Mouse (Mus musculus): ENCODE results near the gene Eno2.
A peak's percentile ranks its signal among the peaks of the same experiment; 100 is the strongest.
"Not testable (repeated sequence)": the region's sequence is repeated elsewhere in the genome, so short reads cannot be mapped to it uniquely, and the experiment has no call there.

Eno2 gene

GRCm38 (mm10) chr6:124769101-124769765 is at the start of gene Eno2:
Gene Eno2, minus strand, starts transcription at chr6:124769673.
- DNase-seq, result peak; percentile 82

DNA sequence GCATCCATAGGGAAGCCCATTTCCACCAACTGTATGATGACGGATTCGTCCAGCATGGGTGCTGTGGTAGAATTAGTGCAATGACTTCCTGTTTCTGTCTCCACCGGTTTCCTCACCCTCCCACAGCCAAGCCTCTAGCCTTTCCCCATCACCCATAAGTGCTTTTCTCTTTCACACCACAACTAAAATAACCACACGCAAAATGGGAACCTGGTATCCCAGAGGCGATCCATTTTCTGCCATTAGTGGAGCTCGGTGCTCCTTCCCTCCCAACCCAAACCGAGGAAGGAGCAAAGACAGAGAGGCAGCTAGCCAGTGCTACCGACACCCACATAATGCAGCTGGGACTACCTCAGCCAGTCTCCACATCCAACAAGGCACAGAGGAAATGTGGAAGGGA is 48.5 kb upstream of the Eno2 start:
- DNase-seq, result no peak

- DNase-seq, result no peak
Observed at GRCm38 (mm10) chr6:124817563-124817962, 48.1 kb upstream of the Eno2 start.

DNA sequence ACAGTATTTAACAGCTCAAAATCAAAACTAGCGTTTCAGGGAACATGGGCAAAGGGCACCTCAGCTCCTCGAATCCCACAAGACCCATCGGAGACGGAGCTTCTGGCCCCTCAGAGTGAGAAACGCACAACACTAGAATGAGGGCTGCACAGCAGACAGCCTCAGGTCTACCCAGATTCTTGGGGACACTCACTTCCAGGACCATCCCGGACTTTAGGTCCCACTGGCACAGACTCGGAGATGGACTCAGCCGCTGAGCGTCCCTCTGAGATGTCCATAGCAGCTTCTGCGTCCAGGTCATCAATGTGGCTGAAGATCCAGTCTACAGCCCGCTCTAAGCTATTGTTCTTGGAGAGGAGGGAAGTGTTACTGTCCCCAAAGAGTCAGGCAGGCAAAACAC is 47.7 kb upstream of the Eno2 start:
- no peak for DNase-seq

GRCm38 (mm10) chr6:124816611-124817010 is 47.1 kb upstream of the Eno2 start:
- DNase-seq, result no peak

DNA sequence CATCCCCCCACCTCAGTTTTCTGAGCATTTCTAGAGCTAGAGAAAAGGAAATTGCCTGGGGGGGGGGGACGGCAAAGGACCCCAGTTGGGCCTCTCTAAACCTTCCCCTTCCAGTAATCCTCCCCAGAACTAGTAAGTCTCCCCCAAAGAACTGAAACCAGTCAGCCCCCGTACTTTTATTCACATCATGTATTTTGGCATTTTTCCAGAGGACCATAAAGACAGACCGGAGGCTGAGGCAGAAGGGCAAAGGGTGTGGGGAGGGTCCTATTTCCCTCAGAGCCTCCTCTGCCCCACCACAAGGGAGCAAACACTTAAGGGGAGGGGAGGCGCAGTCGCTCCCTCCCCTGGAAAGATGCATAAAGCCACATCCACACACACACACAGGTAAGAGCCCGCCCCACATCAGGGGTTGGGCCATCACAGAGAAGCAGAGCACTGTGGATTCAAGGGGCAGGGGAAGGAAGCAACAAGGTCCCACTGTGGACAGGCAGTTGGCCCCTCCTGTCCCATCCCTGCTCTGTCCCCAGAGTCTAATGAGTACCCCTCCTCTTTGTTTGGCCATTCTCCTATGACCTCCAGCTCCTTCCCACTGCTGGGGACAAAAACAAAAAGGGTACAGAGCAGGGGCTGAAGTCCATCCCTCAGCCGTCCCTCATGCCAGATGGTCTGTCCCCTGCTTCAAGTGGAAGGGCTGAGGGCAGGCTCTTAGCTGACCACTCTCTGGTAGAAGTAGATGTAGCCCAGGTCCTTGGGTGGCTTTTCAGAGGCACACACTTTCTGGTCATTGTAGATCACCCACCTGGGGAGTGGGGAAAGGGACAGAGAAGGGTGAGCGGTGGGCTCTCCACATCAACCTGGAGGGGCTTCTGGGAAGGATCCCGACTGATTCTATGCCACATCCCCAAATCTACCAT is 45.6 kb upstream of the Eno2 start:
- DNase-seq, result no peak

DNA sequence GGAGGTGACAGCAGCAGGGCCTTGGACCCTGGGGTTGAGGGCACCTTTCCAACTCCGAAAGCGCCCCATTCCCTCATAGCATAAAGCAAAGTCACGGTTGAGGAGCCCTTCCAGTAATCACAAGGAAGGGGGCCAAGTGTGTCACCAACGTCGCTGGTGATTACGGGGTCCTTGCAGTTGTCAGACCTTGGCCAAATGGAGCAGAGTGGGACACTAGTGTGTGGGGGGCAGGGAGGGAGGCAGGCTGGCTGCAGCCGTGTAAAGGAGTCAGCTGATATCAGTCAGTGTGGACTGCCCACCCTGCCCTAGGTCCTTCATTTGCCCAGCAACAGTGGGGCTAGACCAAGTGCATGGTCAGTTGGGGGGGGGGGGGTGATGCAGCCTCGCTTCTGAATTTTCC is 45.0 kb upstream of the Eno2 start:
- DNase-seq, result no peak

DNA sequence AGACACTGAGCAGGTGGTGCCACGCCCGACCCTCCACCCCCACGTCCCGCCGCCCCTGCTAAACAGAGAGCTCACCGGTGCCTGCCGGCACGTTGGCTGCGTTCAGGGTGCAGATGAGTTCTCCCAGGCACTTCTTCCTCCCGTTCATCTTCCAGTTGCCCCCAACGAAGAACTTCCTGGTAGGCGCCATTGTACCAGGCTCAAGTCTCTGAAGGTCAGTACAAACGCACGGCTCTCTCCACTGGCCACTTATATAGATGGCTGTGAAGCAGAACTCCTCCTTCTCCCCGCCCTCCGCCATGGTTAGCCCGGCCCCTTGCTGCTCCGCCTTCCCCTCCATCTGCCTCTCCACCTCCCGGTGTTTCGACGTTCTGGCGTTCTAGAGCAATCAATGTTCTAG is 44.5 kb upstream of the Eno2 start, which contains the start of gene Tpi1:
Gene Tpi1 (minus strand): TSS at position 364 of the 400 bp plus-strand sequence.
- peak; percentile 79 for DNase-seq

GRCm38 (mm10) chr6:124813496-124813895 is 44.0 kb upstream of the Eno2 start:
- DNase-seq, result peak; percentile 68

DNA sequence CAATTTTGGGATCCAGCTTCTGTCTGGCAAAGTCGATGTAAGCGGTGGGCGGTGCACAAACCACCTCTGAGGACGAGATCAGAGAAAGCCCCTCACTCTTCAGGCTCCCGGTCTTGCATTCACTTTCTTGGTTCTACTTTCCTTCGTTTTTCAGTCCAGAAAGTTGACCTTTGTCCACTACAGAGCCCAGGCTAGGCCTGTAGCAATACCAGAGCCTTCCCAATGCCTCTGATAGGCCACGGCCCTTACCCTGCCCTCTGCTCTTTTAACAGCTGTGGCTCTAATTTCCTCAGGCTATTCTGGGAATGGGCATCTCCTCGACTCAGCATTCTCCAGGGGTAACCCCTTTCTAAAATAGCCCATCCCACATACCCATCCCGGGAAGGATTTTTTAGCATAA is 43.4 kb upstream of the Eno2 start:
- DNase-seq, result no peak

GRCm38 (mm10) chr6:124811701-124812560 is 42.5 kb upstream of the Eno2 start:
- no peak for DNase-seq

DNA sequence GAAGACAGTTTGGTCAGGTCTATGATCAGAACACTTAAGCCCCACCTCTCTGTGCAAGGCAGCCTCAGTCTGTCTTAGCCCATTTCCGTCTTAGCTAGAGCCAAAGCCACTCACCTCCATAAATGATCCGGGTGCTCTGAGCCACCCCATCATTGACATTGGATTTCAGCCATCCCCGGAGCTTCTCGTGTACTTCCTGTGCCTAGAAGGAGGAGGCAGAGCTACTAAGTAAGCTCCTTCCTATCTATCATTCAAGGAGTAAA is 41.9 kb upstream of the Eno2 start:
- DNase-seq, result no peak

DNA sequence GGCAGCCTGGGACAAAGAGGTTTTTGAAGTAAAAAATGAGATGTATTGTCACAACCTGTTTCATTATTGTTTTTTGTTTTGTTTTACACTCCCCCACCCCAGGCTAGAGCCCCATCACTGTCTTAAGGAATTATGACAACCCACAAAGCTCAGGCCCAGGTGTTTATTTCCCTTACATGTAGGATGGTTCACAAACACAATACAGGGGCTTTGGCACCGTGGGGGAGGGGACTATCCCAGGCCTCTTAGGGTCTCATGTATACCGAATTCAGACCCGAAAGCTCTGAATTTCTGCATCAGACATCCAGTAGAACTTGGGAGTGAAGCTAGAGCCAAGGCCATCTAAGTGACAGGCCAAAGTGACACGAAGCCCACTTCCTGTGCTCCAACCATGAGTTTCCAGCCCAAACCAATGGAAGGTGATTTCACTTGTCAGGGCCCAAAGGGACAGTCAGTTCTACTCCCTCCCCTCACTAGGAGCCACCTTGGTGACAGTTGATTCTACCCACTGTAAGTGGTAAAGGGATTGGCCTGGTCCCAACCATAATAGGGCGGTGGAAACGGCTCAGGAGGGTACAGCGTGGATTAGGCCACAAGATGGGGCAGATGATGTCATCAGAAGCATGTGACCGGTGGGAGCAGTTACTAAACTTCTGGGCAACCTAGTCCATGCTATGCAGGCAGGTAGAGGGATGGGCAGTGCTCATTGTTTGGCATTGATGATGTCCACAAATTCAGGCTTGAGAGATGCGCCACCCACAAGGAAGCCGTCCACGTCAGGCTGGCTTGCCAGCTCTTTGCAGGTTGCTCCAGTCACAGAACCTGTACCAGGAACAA is 41.3 kb upstream of the Eno2 start:
- not testable (repeated sequence) for DNase-seq

DNA sequence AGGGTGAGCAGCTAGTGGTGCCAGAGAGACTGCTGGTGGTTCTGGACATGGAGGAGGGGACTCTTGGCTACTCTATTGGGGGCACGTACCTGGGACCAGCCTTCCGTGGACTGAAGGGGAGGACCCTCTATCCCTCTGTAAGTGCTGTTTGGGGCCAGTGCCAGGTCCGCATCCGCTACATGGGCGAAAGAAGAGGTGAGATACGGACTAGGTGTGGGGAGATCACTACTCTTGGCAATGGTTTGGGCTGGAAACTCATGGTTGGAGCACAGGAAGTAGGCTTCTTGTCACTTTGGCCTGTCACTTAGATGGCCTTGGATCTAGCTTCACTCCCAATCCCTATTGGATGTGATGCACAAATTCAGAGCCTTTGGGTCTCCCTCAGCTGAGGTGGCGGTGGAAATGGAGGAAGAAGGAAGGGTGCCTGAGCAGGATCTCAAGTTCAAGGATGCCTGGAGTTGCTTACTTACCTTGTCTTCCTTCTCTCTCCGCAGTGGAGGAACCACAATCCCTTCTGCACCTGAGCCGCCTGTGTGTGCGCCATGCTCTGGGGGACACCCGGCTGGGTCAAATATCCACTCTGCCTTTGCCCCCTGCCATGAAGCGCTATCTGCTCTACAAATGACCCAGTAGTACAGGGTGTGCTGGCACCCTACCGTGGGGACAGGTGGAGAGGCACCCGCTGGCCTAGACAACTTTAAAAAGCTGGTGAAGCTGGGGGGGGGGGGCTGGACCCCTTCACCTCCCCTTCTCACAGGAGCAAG is 40.5 kb upstream of the Eno2 start:
- DNase-seq, result no peak

DNA sequence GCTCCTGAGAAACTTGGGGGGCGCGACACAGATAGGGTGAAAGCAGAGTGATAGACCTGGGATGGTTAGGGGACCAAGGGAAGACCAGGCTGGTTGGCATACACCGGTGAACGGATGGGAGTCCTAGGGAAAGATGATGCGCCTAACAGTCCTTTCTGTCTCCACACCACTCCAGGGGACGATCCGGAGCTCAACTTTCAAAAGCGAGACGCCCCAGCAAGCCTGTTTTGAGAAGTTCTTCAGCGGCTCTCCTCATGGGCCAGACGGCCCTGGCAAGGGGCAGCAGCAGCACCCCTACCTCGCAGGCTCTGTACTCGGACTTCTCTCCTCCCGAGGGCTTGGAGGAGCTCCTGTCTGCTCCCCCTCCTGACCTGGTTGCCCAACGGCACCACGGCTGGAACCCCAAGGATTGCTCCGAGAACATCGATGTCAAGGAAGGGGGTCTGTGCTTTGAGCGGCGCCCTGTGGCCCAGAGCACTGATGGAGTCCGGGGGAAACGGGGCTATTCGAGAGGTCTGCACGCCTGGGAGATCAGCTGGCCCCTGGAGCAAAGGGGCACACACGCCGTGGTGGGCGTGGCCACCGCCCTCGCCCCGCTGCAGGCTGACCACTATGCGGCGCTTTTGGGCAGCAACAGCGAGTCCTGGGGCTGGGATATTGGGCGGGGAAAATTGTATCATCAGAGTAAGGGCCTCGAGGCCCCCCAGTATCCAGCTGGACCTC is 39.7 kb upstream of the Eno2 start:
- DNase-seq, result peak; percentile 69

DNA sequence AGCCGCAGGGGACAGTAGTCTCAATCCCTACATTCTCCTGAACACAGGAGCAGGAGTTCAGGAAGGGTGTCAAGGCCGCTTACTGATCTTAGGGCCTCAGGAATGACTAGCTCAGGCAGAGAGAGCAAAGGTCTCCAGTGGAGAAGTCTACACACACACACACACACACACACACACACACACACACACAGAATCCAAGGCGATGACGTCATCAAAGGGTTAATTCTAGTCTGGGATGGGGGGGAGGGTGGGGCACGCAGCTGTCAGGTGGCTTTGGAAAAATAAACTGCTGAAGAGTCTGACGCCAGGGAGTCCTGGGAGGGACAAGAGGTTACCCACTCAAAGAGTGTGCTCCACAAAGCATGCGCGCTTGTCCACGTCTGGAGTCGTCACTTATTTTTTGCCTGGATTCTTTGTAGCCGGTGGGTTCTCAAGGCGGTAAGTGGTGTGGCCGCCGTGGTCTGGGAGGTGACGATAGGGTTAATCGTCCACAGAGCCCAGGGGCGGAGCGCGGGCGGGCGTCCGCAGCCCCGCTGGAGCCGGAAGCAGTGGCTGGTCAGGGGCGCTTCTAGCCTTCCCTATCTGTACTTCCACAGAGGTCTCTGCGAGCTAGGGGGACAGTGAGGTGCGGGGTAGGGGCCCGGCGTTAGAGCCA is 39.0 kb upstream of the Eno2 start, which contains the start of gene Spsb2:
Gene Spsb2 (plus strand): TSS at position 304 of the 655 bp plus-strand sequence.
- peak; percentile 55 for DNase-seq

DNA sequence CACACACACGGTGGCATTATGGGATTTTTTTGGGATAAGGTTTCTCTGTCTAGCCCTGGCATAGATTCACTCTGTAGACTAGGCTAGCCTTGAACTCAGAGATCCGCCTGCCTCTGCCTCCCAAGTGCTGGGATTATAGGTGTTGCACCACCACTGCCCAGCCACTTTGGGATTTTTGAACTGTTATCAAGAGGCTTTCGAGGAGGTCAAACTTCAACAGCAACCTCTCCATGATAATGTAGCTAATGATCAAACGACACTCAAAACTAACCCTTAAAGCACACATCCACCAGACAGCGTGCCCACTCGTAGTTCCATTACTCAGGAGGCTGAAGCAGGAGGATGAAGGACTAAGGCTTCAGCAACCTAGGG is 38.5 kb upstream of the Eno2 start:
- no peak for DNase-seq

DNA sequence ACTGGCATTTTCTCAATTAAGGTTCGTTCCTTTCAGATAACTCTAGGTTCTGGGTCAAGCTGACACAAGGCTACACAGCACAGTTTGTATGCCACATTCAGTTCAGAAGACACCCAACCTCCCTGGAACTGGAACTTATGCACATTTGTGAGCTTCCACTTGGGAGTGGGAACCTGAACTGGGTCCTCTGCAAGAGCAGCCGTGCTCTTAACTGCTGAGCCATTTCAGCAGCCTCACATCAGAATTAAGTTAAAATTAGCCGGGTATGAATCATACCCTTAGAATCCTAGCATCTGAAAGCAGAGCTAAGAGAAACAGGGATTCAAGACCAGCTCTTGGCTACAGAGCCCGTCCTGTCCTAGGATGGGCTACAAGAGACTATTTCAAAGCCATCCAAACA is 37.9 kb upstream of the Eno2 start:
- no peak for DNase-seq

DNA sequence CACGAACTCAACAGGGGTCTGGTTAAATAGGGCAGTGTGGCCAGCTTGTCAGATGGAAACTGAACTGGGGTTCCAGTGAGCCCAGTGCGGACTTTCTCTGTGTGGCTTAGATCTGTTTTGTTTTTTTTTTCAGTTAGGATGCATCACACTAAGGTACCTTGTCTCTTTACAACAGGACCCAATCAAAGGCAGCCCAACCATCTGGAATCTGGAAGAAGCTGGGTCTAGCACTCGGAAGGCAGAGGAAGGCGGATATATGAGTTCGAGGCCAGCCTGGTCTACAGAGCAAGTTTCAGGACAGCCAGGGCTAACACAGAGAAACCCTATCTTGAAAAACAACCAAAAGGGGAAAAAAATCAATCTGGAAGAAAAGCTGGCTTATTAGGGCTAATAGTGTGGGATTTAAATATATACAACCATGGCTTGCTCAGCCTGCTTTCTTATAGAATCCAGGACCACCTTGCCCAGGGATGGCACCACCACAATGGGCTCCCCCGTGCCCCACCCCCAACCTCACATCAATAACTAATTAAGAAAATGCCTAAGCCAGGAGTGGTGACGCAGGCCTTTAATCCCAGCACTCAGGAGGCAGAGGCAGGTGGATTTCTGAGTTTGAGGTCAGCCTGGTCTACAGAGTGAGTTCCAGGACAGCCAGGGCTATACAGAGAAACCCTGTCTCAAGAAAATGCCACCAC is 37.1 kb upstream of the Eno2 start:
- DNase-seq, result no peak
